Mouse (Mus musculus) 416B (cell line): ENCODE results near the gene Pitx1.

Experiments used
- DNase-seq: peaks from one replicate; pipeline ENCODE4 v3.0.0; 2011; ENCODE audit warnings: low read depth

Pitx1 gene

GRCm38 (mm10) chr13:55836142-55836625 lies at the start of gene Pitx1:
Gene Pitx1, minus strand, starts transcription at chr13:55836192.
- no peak for DNase-seq

- no peak for DNase-seq
These were observed 45.6 kb upstream of the Pitx1 start for GRCm38 (mm10) chr13:55881431-55882202.

GRCm38 (mm10) chr13:55878353-55878752 lies 42.4 kb upstream of the Pitx1 start:
- no peak for DNase-seq

GRCm38 (mm10) chr13:55871410-55871809 lies 35.4 kb upstream of the Pitx1 start:
- DNase-seq, result no peak

- peak; percentile 8 for DNase-seq
These were observed 34.0 kb upstream of the Pitx1 start for GRCm38 (mm10) chr13:55870001-55870400.

GRCm38 (mm10) chr13:55867540-55868103 lies 31.6 kb upstream of the Pitx1 start:
- DNase-seq, result no peak

GRCm38 (mm10) chr13:55860483-55860882 lies 24.5 kb upstream of the Pitx1 start:
- no peak for DNase-seq

GRCm38 (mm10) chr13:55858463-55858862 lies 22.5 kb upstream of the Pitx1 start:
- no peak for DNase-seq

- DNase-seq, result no peak
These were observed 19.8 kb upstream of the Pitx1 start for GRCm38 (mm10) chr13:55855793-55856192.

- DNase-seq, result no peak
These were observed 16.2 kb upstream of the Pitx1 start for GRCm38 (mm10) chr13:55852205-55852604.

GRCm38 (mm10) chr13:55850726-55851125 lies 14.7 kb upstream of the Pitx1 start:
- DNase-seq, result no peak

- no peak for DNase-seq
These were observed 12.7 kb upstream of the Pitx1 start for GRCm38 (mm10) chr13:55848604-55849190.

GRCm38 (mm10) chr13:55847805-55848204 lies 11.8 kb upstream of the Pitx1 start:
- no peak for DNase-seq

GRCm38 (mm10) chr13:55843700-55844099 lies 7.7 kb upstream of the Pitx1 start:
- DNase-seq, result peak; percentile 31

GRCm38 (mm10) chr13:55840223-55840622 lies 4.2 kb upstream of the Pitx1 start:
- no peak for DNase-seq

- no peak for DNase-seq
These were observed 1.1 kb upstream of the Pitx1 start for GRCm38 (mm10) chr13:55836786-55837780.

GRCm38 (mm10) chr13:55835548-55836097 lies 369 bp downstream of the Pitx1 start:
- DNase-seq, result no peak

- DNase-seq, result no peak
These were observed 1.3 kb downstream of the Pitx1 start for GRCm38 (mm10) chr13:55834667-55835066.

GRCm38 (mm10) chr13:55833921-55834320 lies 2.1 kb downstream of the Pitx1 start:
- DNase-seq, result no peak

- no peak for DNase-seq
These were observed 3.4 kb downstream of the Pitx1 start for GRCm38 (mm10) chr13:55832602-55833001.

- DNase-seq, result no peak
These were observed 4.3 kb downstream of the Pitx1 start for GRCm38 (mm10) chr13:55831722-55832160.
